Mouse (Mus musculus): ENCODE data around the gene Cnfn.
A peak's percentile ranks its signal among the peaks of the same experiment; 100 is the strongest.
"Not testable (repeated sequence)": the region's sequence is repeated elsewhere in the genome, so short reads cannot be mapped to it uniquely, and the experiment has no call there.

Cnfn gene

DNA sequence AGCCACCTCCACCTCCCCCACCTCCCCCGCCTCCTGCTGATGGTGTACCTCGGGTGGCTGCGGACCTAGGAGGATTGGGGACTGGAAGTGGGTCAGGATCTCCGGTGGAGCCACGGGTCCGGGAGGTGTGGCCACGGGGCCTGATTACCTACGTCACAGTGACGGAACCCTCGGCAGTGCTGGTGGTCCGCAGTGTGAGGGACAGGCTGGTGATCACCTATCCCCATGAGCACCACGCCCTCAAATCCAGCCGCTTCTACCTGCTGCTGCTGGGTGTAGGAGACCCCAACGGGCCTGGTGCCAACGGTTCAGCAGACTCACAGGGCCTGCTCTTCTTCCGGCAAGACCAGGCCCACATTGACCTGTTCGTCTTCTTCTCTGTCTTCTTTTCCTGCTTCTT lies 5.9 kb downstream of the Cnfn start:
- no peak for DNase-seq

DNA sequence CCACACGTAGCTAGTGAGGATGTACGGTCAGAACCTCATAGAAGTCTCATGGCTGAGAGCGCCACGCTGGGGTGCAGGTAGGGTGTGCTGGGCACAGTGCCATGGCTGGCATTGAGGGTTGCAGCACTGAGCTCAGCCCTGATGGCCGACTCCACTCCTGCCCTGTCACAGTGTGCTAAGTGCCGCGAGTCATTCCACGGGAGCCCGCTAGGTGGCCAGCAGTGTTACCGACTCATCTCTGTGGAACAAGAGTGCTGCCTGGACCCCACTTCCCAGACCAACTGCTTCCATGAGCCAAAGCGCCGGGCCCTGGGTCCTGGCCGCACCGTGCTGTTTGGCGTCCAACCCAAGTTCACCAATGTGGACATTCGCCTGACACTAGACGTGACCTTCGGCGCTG lies 6.4 kb downstream of the Cnfn start:
- DNase-seq: peak; percentile 45 to 59

DNA sequence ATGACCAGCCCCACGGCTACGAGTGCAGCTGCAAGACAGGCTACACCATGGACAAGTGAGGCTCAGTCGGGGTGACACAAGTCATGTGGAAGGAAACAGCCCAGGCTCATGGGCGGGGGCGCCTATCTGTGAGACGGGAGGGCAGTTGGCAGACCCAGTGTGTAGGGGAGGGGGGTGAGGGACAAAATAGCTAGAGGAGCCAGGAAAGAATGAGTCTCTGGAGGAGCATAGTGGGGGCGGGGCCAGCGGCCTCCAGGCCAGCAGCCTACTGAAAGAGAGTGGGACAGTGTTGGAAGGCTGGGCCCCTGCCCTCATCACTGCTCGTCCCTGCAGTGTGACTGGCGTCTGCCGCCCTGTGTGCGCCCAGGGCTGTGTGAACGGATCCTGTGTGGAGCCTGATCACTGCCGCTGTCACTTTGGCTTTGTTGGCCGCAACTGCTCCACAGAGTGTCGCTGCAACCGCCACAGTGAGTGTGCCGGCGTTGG lies 10.8 kb downstream of the Cnfn start:
- peak; percentile 29 to 52 for DNase-seq

DNA sequence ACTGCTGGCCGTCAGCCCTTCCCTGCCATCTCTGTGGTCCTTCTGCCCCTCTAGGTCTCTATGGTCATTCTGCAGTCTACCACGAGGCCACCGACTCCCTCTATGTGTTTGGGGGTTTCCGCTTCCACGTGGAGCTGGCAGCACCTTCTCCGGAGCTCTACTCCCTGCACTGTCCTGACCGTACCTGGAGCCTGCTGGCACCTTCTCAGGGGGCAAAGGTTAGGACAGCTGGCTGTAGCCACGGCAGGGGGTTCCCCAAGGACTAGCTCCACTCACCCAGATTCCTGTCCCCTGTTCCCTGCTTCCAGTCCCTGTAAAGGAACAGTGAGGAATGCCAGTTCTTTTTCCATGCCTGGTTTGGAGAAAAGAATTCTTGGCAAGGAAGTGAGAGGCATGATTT lies 20.7 kb downstream of the Cnfn start:
- no peak for DNase-seq

DNA sequence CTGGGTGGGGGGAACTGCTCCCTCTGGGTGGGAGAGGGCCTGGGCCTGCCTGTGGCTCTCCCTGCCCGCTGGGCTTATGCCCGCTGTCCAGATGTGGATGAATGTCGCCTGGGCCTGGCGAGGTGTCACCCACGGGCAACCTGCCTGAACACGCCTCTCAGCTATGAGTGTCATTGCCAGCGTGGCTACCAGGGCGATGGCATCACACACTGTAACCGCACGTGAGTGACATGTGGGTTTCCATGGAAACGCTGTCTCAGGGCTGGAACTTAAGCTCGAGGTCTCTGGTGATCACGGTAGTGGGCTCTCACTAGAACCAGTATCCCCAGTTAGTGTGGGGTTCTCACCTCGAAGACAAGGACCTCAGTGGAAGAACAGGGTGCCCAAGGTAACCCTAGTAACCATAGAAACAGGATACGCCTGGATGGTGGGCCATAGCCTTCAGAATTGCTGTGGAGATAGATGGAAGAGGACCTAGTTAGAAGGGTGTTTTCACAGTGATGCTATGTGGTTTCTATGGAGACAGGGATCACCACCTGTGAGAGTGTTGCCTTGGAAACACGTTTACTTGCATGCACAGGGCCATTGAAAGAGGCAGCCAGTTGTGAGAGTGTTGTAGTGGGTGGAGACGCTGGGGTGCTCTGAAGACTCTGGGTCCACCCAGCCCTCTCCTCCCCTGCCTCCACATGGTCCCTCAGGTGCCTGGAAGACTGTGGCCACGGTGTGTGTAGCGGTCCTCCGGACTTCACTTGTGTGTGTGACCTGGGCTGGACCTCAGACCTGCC lies 28.3 kb downstream of the Cnfn start:
- no peak for DNase-seq

DNA sequence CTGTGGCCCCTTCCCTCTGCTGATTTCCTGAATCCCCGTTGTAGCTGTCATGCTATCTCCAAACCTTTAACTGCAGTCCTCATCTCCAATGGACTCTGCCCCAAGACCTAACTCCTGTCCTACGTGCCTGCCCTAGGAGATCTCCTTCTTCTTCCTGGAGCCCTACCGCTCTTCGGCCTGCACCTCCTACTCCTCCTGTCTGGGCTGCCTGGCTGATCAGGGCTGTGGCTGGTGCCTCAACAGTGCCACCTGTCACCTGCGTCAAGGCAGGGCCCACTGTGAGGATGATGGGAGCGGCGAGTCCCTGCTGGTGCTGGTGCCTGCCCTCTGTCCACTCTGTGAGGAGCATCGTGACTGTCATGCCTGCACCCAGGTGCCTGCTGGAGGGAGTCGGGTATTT lies 30.2 kb downstream of the Cnfn start:
- no peak for DNase-seq

DNA sequence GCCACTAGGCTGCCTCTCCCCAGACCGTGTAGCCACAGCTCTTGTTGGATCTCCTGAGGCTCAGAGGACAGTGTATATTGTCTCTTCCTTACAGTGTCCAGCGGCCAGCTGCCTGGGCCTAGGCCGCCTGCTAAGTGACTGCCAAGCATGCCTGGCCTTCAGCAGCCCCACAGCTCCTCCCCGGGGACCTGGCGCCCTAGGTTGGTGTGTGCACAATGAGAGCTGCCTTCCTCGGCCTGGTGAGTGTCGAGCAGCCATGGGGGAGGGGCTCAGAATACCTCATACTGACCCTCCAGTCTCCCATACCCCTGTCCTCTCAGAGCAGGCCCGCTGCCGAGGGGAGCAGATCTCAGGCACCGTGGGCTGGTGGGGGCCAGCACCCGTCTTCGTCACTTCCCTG lies 35.1 kb downstream of the Cnfn start:
- DNase-seq: no peak

DNA sequence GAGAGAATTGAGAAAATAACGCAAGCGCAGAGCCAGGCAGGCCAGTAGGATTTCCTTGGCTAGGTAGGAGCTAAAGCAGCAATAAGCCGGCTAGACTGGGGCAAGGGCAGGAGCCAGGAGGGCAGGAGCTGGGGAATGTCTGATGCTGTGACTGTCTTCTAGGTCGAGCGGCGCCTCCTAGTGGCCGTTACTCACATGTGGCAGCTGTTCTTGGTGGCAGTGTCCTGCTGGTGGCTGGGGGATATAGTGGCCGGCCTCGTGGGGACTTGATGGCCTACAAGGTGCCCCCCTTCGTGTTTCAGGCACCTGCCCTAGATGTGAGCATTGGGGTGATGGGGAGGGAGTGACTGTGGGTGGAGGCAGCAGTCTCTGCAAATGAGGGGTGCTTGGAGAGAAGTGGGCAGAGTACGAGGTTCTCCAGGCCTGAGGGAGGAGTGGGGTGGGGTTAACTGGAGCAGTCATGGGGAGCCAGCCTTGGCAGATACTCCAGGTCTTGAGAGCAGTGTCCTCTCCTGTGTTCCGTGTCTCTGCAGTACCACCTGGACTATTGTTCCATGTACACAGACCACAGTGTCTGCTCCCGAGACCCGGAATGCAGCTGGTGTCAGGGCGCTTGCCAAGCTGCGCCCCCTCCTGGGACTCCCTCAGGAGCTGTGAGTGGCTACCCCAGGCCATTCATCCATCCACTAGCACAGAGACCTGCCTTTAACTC lies 35.8 kb downstream of the Cnfn start:
- peak; percentile 88 to 91 for DNase-seq

DNA sequence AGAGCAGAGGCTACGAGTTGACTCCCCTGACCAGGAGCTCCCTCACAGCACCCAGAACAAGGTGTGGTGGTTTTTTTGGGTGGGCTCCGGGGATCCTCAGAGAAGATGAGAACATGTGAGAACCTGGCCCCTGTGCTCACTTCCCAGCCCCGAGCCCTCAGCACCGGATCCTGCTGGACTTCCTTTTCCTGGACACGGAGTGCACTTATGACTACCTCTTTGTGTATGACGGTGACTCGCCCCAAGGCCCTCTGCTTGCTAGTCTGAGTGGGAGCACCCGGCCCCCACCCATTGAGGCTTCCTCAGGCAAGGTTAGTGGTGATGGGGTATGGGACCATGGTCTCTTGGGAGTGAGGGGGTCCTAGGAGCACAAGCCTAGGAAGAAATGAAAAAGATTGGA lies 43.3 kb downstream of the Cnfn start:
- DNase-seq: peak in 1 of 2 experiments; percentile 22

DNA sequence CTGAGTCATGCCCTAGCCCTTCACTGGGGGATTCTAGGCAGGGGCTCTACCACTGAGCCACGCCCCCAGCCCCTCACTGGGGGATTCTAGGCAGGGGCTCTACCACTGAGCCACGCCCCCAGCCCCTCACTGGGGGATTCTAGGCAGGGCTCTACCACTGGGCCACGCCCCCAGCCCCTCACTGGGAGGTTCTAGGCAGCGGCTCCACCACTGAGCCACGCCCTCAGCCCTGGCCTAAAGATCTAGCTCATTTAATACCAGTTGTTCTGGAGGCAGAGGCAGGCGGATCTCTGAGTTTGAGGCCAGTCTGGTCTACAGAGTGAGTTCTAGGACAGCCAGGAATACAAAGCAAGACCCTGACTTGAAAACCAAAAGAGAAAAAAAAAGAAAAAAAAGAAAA lies 44.1 kb downstream of the Cnfn start:
- DNase-seq: not testable (repeated sequence)

DNA sequence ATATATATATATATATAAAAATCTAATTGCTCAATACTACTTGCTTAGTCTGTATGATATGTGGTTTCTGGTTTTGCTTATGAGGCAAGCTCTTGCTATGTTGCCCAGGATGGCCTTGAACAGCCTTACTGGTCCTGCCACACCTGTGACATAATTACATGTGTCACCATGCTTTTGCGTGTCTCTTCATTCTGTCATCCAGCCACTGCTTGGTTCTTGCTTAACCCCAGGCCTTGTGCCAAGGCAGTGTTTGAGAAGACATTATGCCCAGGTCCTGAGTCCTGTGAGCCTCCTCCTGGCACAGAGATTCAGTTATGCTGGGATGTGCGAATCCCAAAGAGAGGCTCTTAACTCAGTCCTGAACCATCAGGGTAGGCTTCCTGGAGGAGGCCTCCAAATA lies 46.3 kb downstream of the Cnfn start:
- no peak for DNase-seq

DNA sequence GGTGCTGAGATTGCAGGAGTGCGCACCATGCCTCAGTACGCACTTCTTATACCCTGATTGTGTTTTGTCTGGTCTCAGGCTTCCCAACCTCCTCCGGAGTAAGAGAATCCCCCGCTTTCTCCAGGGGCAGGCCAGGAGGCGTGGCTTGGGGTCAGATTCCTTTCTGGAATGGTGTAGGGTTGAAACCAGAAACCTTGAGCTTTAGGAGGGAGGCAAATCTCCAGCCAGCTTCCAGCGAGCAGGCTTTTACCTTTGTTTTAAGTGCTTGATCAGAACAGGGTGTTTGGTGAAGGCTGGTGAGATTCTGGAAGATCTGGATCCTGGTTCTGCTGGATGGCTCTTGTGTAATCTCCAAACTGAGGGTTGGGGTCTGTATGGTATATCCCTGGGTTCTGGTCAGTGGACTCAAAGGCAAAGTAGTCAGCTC lies 47.5 kb downstream of the Cnfn start:
- peak; percentile 80 to 85 for DNase-seq
